Mouse (Mus musculus) intestine, embryonic 14.5 days (tissue): ENCODE measurements around the gene Omp. TPM values are rescaled to one million over a fixed set of nuclear protein-coding genes. Genes with fewer than 3 reads are reported as not detected.

Experiments
- ATAC-seq: fragments of 200-750 bp; cut with Nextera tagmentation; replicated peaks from 2 replicates; pipeline ENCODE4 v1.8.0; 2017; ENCODE audit warnings: low read depth, moderate number of reproducible peaks, moderate TSS enrichment, moderate library complexity; ENCODE audit not compliant: low FRiP score, low TSS enrichment
- DNase-seq: peaks from one replicate; pipeline ENCODE4 v3.0.0-alpha.2; 2018; ENCODE audit warnings: low spot score
- H3K27ac ChIP-seq: fragments of 300-500 bp; sonication (generic); 2 replicates; pipeline ENCODE4 v1.5.1; 2014; ENCODE audit warnings: low read depth, mild to moderate bottlenecking, control low read depth
- H3K27me3 ChIP-seq: fragments of 300-500 bp; sonication (generic); replicated peaks from 2 replicates; pipeline ENCODE4 v1.6.1; 2014; ENCODE audit warnings: low read length, control low read depth; ENCODE audit not compliant: control insufficient read depth, insufficient read depth
- H3K36me3 ChIP-seq: fragments of 300-500 bp; sonication (generic); 2 replicates; pipeline ENCODE4 v1.6.1; 2014; ENCODE audit warnings: low read length, control low read depth; ENCODE audit not compliant: control insufficient read depth, insufficient read depth
- H3K4me1 ChIP-seq: fragments of 300-500 bp; sonication (generic); replicated peaks from 2 replicates; pipeline ENCODE4 v1.6.1; 2014; ENCODE audit warnings: low read length, control low read depth, mixed read lengths; ENCODE audit not compliant: control insufficient read depth, insufficient read depth
- H3K4me2 ChIP-seq: fragments of 300-500 bp; sonication (generic); 2 replicates; pipeline ENCODE4 v1.6.1; 2014; ENCODE audit warnings: low read length
- H3K4me3 ChIP-seq: fragments of 300-500 bp; sonication (generic); 2 replicates; pipeline ENCODE4 v1.5.1; 2014; ENCODE audit warnings: low read depth, low read length, control low read depth, mixed read lengths
- H3K9ac ChIP-seq: fragments of 300-500 bp; sonication (generic); 2 replicates; pipeline ENCODE4 v1.6.1; 2014; ENCODE audit warnings: mild to moderate bottlenecking, low read length
- H3K9me3 ChIP-seq: fragments of 300-500 bp; sonication (generic); 2 replicates; pipeline ENCODE4 v1.6.1; 2016; ENCODE audit warnings: low read length, control low read depth; ENCODE audit not compliant: control insufficient read depth
- WGBS: fragments of 180-500 bp; shearing (Covaris S2); extraction: QIAGEN DNeasy Blood & Tissue Kit; methylation state at CpG from one replicate; pipeline ENCODE4 v1.1.7; 2014; 5-methylcytosine and 5-hydroxymethylcytosine counted together
- polyA plus RNA-seq: library from polyadenylated mRNA; unstranded; fragments of >200 nt; fragmentation: Nextera tagmentation; extraction: Ambion mirVana; gene quantifications from 2 replicates; pipeline ENCODE4 v1.2.1, GENCODE M21; 2014

Gene Omp
- polyA plus RNA-seq, 1 experiment from 2014 or later, result 0.47 TPM

- Histone ChIP-seq H3K9ac (no peak overlapping the region), H3K4me3 (no peak overlapping the region), H3K27ac (no peak overlapping the region), H3K36me3 (no peaks in the 10 kb centered on the region), H3K4me1 (peaks cover 8% of the 10 kb centered on the region), H3K27me3 (peaks cover 7% of the 10 kb centered on the region; the same call in 1 of the 2 replicates), H3K4me2 (no peak overlapping the region), H3K9me3 (no peaks in the 10 kb centered on the region)
- WGBS, result 87% methylated on average over 7 of the region's 7 CpGs
- ATAC-seq (no peak), DNase-seq (no peak)
Measured at GRCm38 (mm10) chr7:98106272-98106671, 39.0 kb downstream of the Omp start.

- Histone ChIP-seq H3K4me2 (no peak overlapping the region), H3K9ac (no peak overlapping the region)
- WGBS, result 55% methylated on average over 16 of the region's 16 CpGs
Measured at GRCm38 (mm10) chr7:98104481-98105435, 40.5 kb downstream of the Omp start.

GRCm38 (mm10) chr7:98103942-98104292 is 41.4 kb downstream of the Omp start:
- H3K27ac ChIP-seq, result no peak overlapping the region; the same call in 1 of the 2 replicates
- H3K4me3 ChIP-seq, result no peak overlapping the region
- no peak overlapping the region for H3K4me2 ChIP-seq
- H3K9me3 ChIP-seq, result no peaks in the 10 kb centered on the region
- H3K36me3 ChIP-seq, result no peaks in the 10 kb centered on the region
- H3K4me1 ChIP-seq, result peaks cover 6% of the 10 kb centered on the region
- ATAC-seq (no peak; the same call in 1 of the 2 replicates), DNase-seq (no peak)
- H3K9ac ChIP-seq, result no peak overlapping the region
- WGBS, result 72% methylated on average over 5 of the region's 5 CpGs
- H3K27me3 ChIP-seq, result no peaks in the 10 kb centered on the region

More at GRCm38 (mm10) chr7:98104481-98105435, 40.5 kb downstream of the Omp start:
- H3K4me3 ChIP-seq, result no peak overlapping the region
- no peaks in the 10 kb centered on the region for H3K36me3 ChIP-seq
- H3K27ac ChIP-seq, result 0 out of 2 replicates have a peak overlapping the region, but pooled peaks have one; percentile 11
- DNase-seq (no peak), ATAC-seq (peak; percentile 57)
- H3K4me1 ChIP-seq, result peaks cover 6% of the 10 kb centered on the region
- no peaks in the 10 kb centered on the region for H3K27me3 ChIP-seq
- no peaks in the 10 kb centered on the region for H3K9me3 ChIP-seq

GRCm38 (mm10) chr7:98103002-98103941 is 42.0 kb downstream of the Omp start:
- Histone ChIP-seq H3K9me3 (no peaks in the 10 kb centered on the region), H3K27ac (peak overlapping the region; percentile 34), H3K27me3 (no peaks in the 10 kb centered on the region), H3K36me3 (no peaks in the 10 kb centered on the region), H3K4me3 (peak overlapping the region; percentile 18), H3K4me2 (peak overlapping the region; percentile 48), H3K4me1 (peaks cover 6% of the 10 kb centered on the region), H3K9ac (peak overlapping the region; percentile 29; the same call in 1 of the 2 replicates)
- ATAC-seq (peak; percentile 62), DNase-seq (peak; percentile 98)
- WGBS, result 11% methylated on average over 25 of the region's 26 CpGs

- Histone ChIP-seq H3K4me2 (peak overlapping the region; percentile 48; the same call in 1 of the 2 replicates), H3K27me3 (no peaks in the 10 kb centered on the region), H3K9me3 (peaks cover 2% of the 10 kb centered on the region), H3K27ac (0 out of 2 replicates have a peak overlapping the region, but pooled peaks have one; percentile 34), H3K36me3 (0 out of 2 replicates have a peak, but pooled peaks cover 6% of the 10 kb centered on the region), H3K4me1 (peaks cover 6% of the 10 kb centered on the region), H3K4me3 (no peak overlapping the region), H3K9ac (no peak overlapping the region; the same call in 1 of the 2 replicates)
- 96% methylated on average over 11 of the region's 11 CpGs for WGBS
- ATAC-seq (no peak), DNase-seq (no peak)
Measured at GRCm38 (mm10) chr7:98102488-98102887, 42.8 kb downstream of the Omp start.

GRCm38 (mm10) chr7:98097557-98097956 is 47.7 kb downstream of the Omp start:
- H3K36me3 ChIP-seq, result 0 out of 2 replicates have a peak, but pooled peaks cover 12% of the 10 kb centered on the region
- WGBS, result 95% methylated on average over 8 of the region's 8 CpGs
- no peak for ATAC-seq

GRCm38 (mm10) chr7:98095852-98096251 is 49.5 kb downstream of the Omp start:
- Histone ChIP-seq H3K4me2 (no peak overlapping the region), H3K36me3 (0 out of 2 replicates have a peak, but pooled peaks cover 12% of the 10 kb centered on the region), H3K27me3 (no peaks in the 10 kb centered on the region), H3K9ac (no peak overlapping the region), H3K9me3 (peaks cover 8% of the 10 kb centered on the region), H3K4me3 (no peak overlapping the region), H3K27ac (no peak overlapping the region), H3K4me1 (no peaks in the 10 kb centered on the region)
- WGBS, result 92% methylated on average over 4 of the region's 4 CpGs
- ATAC-seq, result no peak
- DNase-seq, result no peak

More at GRCm38 (mm10) chr7:98097557-98097956, 47.7 kb downstream of the Omp start:
- Histone ChIP-seq H3K27me3 (no peaks in the 10 kb centered on the region), H3K9ac (no peak overlapping the region), H3K4me3 (no peak overlapping the region), H3K9me3 (peaks cover 8% of the 10 kb centered on the region), H3K27ac (no peak overlapping the region), H3K4me1 (no peaks in the 10 kb centered on the region), H3K4me2 (no peak overlapping the region)
- no peak for DNase-seq
